Mouse (Mus musculus) C2C12 (cell line): ENCODE results near the gene Dab2ip.

Source experiments
- CEBPB ChIP-seq: IDR thresholded peaks from one replicate; pipeline ENCODE4 v1.6.1; 2011; ENCODE audit warnings: low read depth, mild to moderate bottlenecking, control low read depth, moderate library complexity
- CTCF ChIP-seq: IDR thresholded peaks from one replicate; pipeline ENCODE4 v1.5.1; 2011; ENCODE audit not compliant: control insufficient read depth, insufficient read depth, insufficient read length
- MAX ChIP-seq: IDR thresholded peaks from one replicate; pipeline ENCODE4 v1.6.1; 2011; ENCODE audit warnings: mild to moderate bottlenecking, control low read depth
- MYOD1 ChIP-seq: IDR thresholded peaks from one replicate; pipeline ENCODE4 v1.6.1; 2011; ENCODE audit warnings: low read depth; ENCODE audit not compliant: control insufficient read depth, insufficient read length

DNA sequence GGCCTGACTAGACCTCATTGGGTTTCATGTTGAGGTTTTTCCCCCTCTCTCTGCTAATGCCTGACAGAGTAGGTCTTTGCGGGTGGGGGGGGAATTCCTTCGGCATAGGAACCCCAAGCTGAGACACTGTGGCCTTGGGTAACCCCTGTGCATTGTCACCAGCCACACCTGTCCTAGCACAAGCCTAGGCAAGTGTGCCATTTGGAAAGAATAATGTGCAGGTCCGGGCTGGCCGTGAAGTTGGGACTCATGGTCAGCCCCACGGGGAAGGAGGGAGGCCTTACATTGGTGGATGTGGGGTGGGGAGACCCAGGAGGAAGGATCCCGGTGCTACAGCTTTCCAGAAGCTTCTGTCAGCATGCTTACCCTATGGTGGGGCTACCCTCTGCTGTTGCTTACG lies 50.8 kb downstream of the Dab2ip start:
- no peak for TF ChIP-seq CTCF
- TF ChIP-seq MAX = no peak
- TF ChIP-seq CEBPB = no peak
- TF ChIP-seq MYOD1 = no peak
